Mouse (Mus musculus) CD4-positive naive resting alpha-beta T cell, adult 76 days (primary cell): Measurements from ENCODE around the gene Madd. TPM values are rescaled to one million over a fixed set of nuclear protein-coding genes. Genes with fewer than 3 reads are reported as not detected.

Experiments used
- total RNA-seq: library from RNA; stranded (reverse); gene quantifications from one replicate; pipeline ENCODE4 v1.2.4, GENCODE M21; 2023

Gene Madd
- total RNA-seq: 249 TPM

DNA sequence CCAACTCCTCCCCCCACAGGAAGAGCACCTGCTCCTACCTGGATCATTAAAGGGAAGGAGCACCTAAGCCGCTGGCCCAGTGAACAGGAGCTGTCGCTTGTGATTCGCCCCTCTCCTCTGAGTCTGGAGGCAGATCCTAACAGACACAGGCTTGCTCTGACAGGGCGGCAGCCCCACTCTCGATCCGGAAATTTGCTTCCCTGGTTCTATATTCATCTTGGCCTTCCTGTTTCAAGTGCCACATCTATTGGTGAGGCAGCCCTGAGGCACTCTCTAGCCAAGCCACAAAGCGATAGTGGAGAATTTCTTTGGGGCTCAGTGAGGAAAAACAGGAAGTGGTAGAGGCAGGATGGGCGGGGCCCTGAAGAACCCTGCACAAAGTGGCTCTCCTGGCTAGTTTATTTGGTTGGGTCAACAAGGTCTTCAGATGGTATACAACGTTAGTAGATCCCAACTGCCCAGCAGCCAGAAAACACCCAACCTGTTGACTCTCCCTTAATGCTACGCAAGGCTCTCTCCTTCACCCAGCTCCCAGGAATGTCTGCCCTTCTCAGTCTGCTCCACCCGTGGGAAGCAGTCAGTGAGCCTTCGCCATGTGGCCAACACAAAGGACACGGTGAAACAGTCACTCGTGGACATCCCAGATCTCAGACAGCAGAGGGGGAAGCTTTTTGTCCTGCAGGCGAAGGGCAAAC is at the start of gene Madd:
TSS of gene Madd (minus strand) at position 127 of the 695 bp plus-strand sequence.

DNA sequence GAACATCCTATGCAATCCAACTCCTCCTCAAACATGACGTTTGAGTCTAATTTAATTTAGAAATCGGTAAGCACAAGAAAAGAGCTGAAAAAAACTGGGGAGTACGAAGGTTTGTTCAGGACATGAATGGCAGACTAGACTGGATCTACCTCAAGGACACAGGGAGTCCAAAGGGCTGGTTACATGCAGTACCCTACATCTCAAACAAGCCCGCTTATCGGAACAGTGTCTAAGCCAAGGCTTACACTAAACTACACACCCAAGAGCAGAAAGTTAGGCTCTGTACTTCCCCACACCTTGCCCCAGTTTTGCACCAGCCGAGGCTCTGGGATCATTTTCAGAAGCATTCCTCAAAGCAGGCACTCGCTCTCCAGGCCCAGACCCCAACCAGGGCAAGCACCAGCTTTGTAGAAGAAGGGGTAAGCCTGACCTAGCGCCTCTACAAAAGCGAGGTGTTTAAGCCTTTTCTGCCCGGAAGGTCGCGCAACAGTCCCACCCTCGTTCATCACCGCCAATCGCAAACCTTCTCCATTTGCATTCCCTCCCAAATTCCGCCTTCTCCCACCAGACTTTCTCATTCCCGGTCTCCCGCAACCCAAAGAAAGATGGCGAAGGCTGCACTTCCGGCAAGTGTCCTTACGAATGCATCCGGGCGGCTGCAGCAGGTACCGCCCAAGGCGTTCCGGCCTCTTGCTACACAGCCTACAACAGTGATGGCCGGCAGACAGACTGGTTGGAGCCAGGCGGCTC is 18.8 kb upstream of the Madd start, which contains the start of the genes Nr1h3 and Acp2:
TSS of gene Nr1h3 (minus strand) at position 613 of the 750 bp plus-strand sequence.
TSS of gene Acp2 (plus strand) at position 664 of the 750 bp plus-strand sequence.

GRCm38 (mm10) chr2:91117585-91118275 is 65.9 kb downstream of the Madd start, which contains the start of gene Mybpc3:
Mybpc3 (plus strand) TSS chr2:91118144.

Other genes starting within 250 kb of the Madd start
- gene Celf1, start 243.5 kb downstream of the Madd start, total RNA-seq: 96.3 TPM
- gene Rapsn, start 148.2 kb downstream of the Madd start, total RNA-seq: not detected
- 115 TPM for gene Psmc3, start 129.8 kb downstream of the Madd start, total RNA-seq
- gene Slc39a13, start 113.4 kb downstream of the Madd start, total RNA-seq: 18.3 TPM
- gene Spi1, start 101.4 kb downstream of the Madd start, total RNA-seq: 13.2 TPM
- gene Mybpc3, start 65.7 kb downstream of the Madd start, total RNA-seq: not detected
- 3.6 TPM for gene Nr1h3, start 19.0 kb upstream of the Madd start, total RNA-seq
- gene Acp2, start 19.0 kb upstream of the Madd start, total RNA-seq: 10.6 TPM
- 76.0 TPM for gene Ddb2, start 53.1 kb upstream of the Madd start, total RNA-seq
- gene Pacsin3, start 72.1 kb upstream of the Madd start, total RNA-seq: 1.3 TPM
- gene Arfgap2, start 81.1 kb upstream of the Madd start, total RNA-seq: 153 TPM